Mouse (Mus musculus): ENCODE results near the gene Crcp. TPM values are rescaled to one million over a fixed set of nuclear protein-coding genes. Genes with fewer than 3 reads are reported as not detected.
"Not testable (repeated sequence)": the region's sequence is repeated elsewhere in the genome, so short reads cannot be mapped to it uniquely, and the experiment has no call there.

Crcp gene
- polyA plus RNA-seq, 1 experiment from 2014 or later, result 61.3 TPM

GRCm38 (mm10) chr5:130031410-130032390 lies 2.6 kb downstream of the Crcp start:
- no peak overlapping the region for H3K27ac ChIP-seq
- no peak overlapping the region for H3K4me3 ChIP-seq
- DNase-seq (ENCODE audit: low spot score), result no peak
- H3K4me1 ChIP-seq (replicated peaks), result peaks cover 10% of the 10 kb centered on the region
- no peaks in the 10 kb centered on the region for H3K27me3 ChIP-seq (ENCODE audit: insufficient read depth, poor library complexity, severe bottlenecking)
- WGBS, result 93% methylated on average over 19 of the region's 19 CpGs
- H3K36me3 ChIP-seq, result peaks cover 22% of the 10 kb centered on the region
- no peaks in the 10 kb centered on the region for H3K9me3 ChIP-seq

DNA sequence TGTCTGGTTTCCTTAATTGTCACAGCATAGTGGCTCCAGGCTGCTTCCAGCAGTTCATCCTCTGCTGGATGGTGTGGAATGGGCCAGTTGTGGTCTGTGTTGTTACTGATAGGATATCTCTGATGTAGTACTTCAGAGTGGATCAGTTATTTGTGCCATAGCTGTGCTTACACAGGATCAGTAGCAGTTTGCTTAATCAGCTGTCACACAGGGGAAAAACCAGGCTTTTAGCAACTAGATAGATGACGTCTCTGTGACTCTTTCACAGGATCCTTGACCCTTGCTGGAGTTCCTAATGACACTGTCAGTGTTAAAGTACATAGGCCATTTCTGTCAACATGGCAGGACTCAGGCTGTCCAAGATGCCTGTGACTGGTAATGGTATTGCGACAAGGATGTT lies 4.8 kb downstream of the Crcp start:
- Histone ChIP-seq H3K36me3 (peaks cover 38% of the 10 kb centered on the region), H3K27me3 (ENCODE audit: insufficient read depth, poor library complexity, severe bottlenecking) (no peaks in the 10 kb centered on the region), H3K27ac (no peak overlapping the region), H3K4me3 (no peak overlapping the region), H3K9me3 (no peaks in the 10 kb centered on the region), H3K4me1 (replicated peaks) (peaks cover 10% of the 10 kb centered on the region)
- no peak for DNase-seq (ENCODE audit: low spot score)
- WGBS, result 91% methylated on average over 2 of the region's 2 CpGs

GRCm38 (mm10) chr5:130036300-130036699 lies 7.2 kb downstream of the Crcp start:
- not testable (repeated sequence) for H3K4me1 ChIP-seq (replicated peaks); H3K27ac ChIP-seq; H3K4me3 ChIP-seq; H3K27me3 ChIP-seq (ENCODE audit: insufficient read depth, poor library complexity, severe bottlenecking); H3K9me3 ChIP-seq; DNase-seq (ENCODE audit: low spot score)
- peaks cover 59% of the 10 kb centered on the region for H3K36me3 ChIP-seq
- WGBS, result 60% methylated on average over 2 of the region's 2 CpGs

DNA sequence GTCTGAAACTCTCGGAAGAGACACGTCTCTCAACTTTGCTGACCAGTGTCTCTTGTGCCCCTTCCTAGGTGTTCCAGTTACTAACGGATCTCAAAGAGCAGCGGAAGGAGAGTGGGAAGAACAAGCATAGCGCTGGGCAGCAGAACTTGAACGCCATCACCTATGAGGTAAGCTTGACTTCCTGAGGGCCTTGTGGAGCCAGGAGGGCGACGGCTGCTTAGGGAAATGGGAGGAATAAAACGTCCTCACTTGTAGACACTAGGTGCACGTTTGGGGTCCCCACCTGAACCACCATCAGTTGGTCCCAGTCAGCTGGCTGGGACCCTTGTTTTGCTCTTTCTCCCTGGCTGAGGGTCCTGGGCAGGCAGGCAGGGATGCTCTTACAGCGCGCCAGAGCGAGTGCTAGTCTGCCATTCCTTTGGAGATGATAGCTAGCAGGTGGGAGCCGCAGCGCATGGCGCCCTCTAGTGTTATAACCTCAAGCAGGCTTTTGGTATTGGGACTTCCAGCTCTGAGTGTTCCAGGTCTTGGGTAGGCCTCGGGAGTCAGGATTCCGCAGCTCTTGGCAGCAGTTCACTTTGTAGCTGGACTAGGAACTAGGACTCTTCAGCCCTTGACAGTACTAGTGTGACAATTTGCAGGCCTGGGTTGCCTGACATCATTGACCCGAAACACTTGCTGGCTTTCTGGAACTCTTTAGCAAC lies 8.8 kb downstream of the Crcp start:
- no peaks in the 10 kb centered on the region for H3K4me1 ChIP-seq (replicated peaks)
- DNase-seq (ENCODE audit: low spot score), result peak; percentile 71
- no peaks in the 10 kb centered on the region for H3K27me3 ChIP-seq (ENCODE audit: insufficient read depth, poor library complexity, severe bottlenecking)
- H3K4me3 ChIP-seq, result no peak overlapping the region
- H3K36me3 ChIP-seq, result peaks cover 75% of the 10 kb centered on the region
- no peaks in the 10 kb centered on the region for H3K9me3 ChIP-seq
- H3K27ac ChIP-seq, result no peak overlapping the region
- 67% methylated on average over 19 of the region's 19 CpGs for WGBS

DNA sequence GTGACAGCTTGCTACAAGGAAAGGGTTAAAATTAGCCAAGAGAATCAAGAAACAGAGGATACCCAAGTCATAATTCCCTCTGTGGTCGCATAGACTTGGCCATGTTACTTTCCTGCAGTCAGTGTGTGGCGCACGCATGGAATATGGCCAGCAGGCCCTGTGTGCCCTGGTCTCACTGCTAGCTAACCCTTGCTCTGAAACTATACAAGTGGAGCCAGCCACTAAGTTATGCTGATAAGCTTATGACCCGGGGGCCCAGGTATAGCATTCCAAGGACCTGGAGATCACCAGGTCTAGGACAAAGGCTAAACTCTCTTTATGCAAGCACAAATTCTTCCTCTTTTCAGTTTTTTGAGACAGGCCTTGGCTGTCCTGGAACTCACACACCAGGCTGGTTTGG lies 11.7 kb downstream of the Crcp start:
- WGBS, result 95% methylated on average over 4 of the region's 4 CpGs
- H3K27ac ChIP-seq, result no peak overlapping the region
- H3K4me3 ChIP-seq, result no peak overlapping the region
- H3K36me3 ChIP-seq, result peaks cover 88% of the 10 kb centered on the region
- no peaks in the 10 kb centered on the region for H3K9me3 ChIP-seq
- no peak for DNase-seq (ENCODE audit: low spot score)
- no peaks in the 10 kb centered on the region for H3K4me1 ChIP-seq (replicated peaks)
- H3K27me3 ChIP-seq (ENCODE audit: insufficient read depth, poor library complexity, severe bottlenecking), result no peaks in the 10 kb centered on the region

DNA sequence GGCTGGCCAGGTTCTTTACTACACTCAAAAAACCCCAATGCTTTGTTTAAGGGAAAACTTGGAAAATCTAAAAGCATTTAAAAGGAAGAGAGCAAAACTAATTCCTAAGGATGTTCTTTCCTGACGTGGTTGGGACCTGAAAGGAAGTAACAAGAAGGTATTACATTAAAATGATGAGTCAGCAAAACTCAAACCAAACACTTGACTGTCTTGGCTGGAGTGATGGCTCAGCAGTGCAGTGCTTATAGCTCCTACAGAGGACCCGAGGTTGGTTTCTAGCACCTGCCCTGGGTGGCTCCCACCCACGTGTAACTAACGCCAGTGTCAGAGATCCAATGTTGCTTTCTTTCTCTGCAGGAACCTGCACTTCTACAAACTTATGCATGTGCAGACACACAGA lies 12.2 kb downstream of the Crcp start:
- H3K27me3 ChIP-seq (ENCODE audit: insufficient read depth, poor library complexity, severe bottlenecking), result no peaks in the 10 kb centered on the region
- H3K27ac ChIP-seq, result no peak overlapping the region
- H3K4me3 ChIP-seq, result no peak overlapping the region
- 92% methylated on average over 4 of the region's 4 CpGs for WGBS
- no peaks in the 10 kb centered on the region for H3K9me3 ChIP-seq
- H3K36me3 ChIP-seq, result peaks cover 88% of the 10 kb centered on the region
- H3K4me1 ChIP-seq (replicated peaks), result no peaks in the 10 kb centered on the region
- no peak for DNase-seq (ENCODE audit: low spot score)

DNA sequence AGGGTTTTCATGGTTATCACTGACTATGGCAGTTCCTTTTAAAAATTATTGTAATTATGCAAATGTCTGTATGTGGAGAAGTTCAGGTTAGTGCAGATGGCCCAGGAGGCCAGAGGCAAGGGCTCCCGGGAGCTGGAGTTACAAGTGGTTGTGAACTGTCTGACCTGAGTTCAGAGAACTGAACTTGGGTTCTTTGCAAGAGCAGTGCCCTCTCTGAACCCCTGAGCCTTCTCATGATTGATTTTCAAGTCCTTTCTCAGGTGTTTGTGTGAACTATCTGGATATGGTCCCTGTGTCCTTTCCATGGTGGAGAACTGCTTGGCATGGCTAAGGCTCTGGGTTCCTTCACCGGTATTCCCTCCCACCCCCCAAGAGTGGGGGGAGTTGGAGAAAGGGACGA lies 14.7 kb downstream of the Crcp start:
- H3K9me3 ChIP-seq, result no peaks in the 10 kb centered on the region
- 93% methylated on average over 3 of the region's 3 CpGs for WGBS
- peaks cover 94% of the 10 kb centered on the region for H3K36me3 ChIP-seq
- no peak overlapping the region for H3K27ac ChIP-seq
- H3K4me3 ChIP-seq, result no peak overlapping the region
- H3K27me3 ChIP-seq (ENCODE audit: insufficient read depth, poor library complexity, severe bottlenecking), result no peaks in the 10 kb centered on the region
- no peak for DNase-seq (ENCODE audit: low spot score)
- H3K4me1 ChIP-seq (replicated peaks), result peaks cover 2% of the 10 kb centered on the region; the same call in 1 of the 2 replicates

- no peaks in the 10 kb centered on the region for H3K9me3 ChIP-seq
- no peaks in the 10 kb centered on the region for H3K27me3 ChIP-seq (ENCODE audit: insufficient read depth, poor library complexity, severe bottlenecking)
- DNase-seq (ENCODE audit: low spot score), result no peak
- H3K4me3 ChIP-seq, result no peak overlapping the region
- no peak overlapping the region for H3K27ac ChIP-seq
- peaks cover 96% of the 10 kb centered on the region for H3K36me3 ChIP-seq
- WGBS, result 88% methylated on average over 7 of the region's 7 CpGs
- peaks cover 4% of the 10 kb centered on the region; the same call in 1 of the 2 replicates for H3K4me1 ChIP-seq (replicated peaks)
These were observed 15.2 kb downstream of the Crcp start for GRCm38 (mm10) chr5:130044201-130044695.

- no peak for DNase-seq (ENCODE audit: low spot score)
- Histone ChIP-seq H3K9me3 (no peaks in the 10 kb centered on the region), H3K27me3 (ENCODE audit: insufficient read depth, poor library complexity, severe bottlenecking) (no peaks in the 10 kb centered on the region), H3K4me3 (no peak overlapping the region), H3K4me1 (replicated peaks) (peaks cover 4% of the 10 kb centered on the region; the same call in 1 of the 2 replicates), H3K36me3 (peaks cover 94% of the 10 kb centered on the region), H3K27ac (no peak overlapping the region)
- WGBS, result 91% methylated on average over 7 of the region's 7 CpGs
These were observed 17.0 kb downstream of the Crcp start for GRCm38 (mm10) chr5:130046100-130046499.

- DNase-seq (ENCODE audit: low spot score), result no peak
- no peak overlapping the region for H3K4me3 ChIP-seq
- H3K4me1 ChIP-seq (replicated peaks), result peaks cover 4% of the 10 kb centered on the region; the same call in 1 of the 2 replicates
- no peaks in the 10 kb centered on the region for H3K9me3 ChIP-seq
- H3K27me3 ChIP-seq (ENCODE audit: insufficient read depth, poor library complexity, severe bottlenecking), result no peaks in the 10 kb centered on the region
- H3K36me3 ChIP-seq, result peaks cover 94% of the 10 kb centered on the region
- H3K27ac ChIP-seq, result no peak overlapping the region
- WGBS, result 92% methylated on average over 10 of the region's 10 CpGs
These were observed 17.5 kb downstream of the Crcp start for GRCm38 (mm10) chr5:130046589-130046988.

GRCm38 (mm10) chr5:130047013-130047412 lies 17.9 kb downstream of the Crcp start:
- Histone ChIP-seq H3K4me3 (no peak overlapping the region), H3K27ac (no peak overlapping the region), H3K27me3 (ENCODE audit: insufficient read depth, poor library complexity, severe bottlenecking) (no peaks in the 10 kb centered on the region), H3K4me1 (replicated peaks) (peaks cover 4% of the 10 kb centered on the region; the same call in 1 of the 2 replicates), H3K9me3 (no peaks in the 10 kb centered on the region), H3K36me3 (peaks cover 94% of the 10 kb centered on the region)
- WGBS, result 79% methylated on average over 6 of the region's 6 CpGs
- DNase-seq (ENCODE audit: low spot score), result no peak

DNA sequence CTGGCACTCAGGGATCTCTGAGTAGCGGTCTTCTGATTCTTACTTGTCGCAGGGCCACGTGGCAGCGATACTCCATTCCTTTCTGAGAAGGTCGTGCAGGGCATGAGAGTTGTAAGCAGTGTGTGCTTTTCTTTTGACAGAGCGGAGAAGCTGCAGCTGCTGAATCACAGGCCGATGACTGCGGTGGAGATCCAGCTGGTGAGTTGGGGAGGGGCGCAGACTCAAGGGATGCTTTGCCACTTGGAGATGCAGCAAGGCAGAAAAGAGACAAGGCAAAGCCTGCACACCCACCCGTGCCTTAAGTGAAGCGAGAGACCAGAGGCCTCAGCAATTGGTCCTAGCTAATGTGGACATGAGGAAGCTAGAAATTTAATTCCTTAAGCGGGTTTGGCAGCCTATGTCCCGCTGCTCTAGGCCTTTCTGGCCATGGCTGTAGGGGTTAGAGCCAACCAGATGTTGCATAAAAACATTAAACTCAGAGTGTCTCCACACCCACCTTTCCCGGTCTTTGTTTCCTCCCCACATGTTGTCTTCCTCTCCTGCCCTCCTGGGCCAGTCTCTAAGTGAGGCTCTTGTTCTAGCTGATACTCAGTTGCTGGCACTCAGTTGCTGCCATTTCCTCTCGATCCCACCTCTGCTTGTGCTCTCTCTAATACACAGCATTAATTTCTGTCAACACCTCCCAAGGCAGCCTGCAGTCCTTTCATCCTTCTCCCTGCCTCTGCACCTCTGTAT lies 19.9 kb downstream of the Crcp start:
- H3K4me1 ChIP-seq (replicated peaks), result peaks cover 4% of the 10 kb centered on the region; the same call in 1 of the 2 replicates
- peaks cover 89% of the 10 kb centered on the region for H3K36me3 ChIP-seq
- no peaks in the 10 kb centered on the region for H3K9me3 ChIP-seq
- no peaks in the 10 kb centered on the region for H3K27me3 ChIP-seq (ENCODE audit: insufficient read depth, poor library complexity, severe bottlenecking)
- 88% methylated on average over 15 of the region's 15 CpGs for WGBS
- no peak for DNase-seq (ENCODE audit: low spot score)
- H3K27ac ChIP-seq, result no peak overlapping the region
- H3K4me3 ChIP-seq, result no peak overlapping the region

Measured in hindbrain, embryonic 10.5 days (tissue).